Mouse (Mus musculus) myocyte (in vitro differentiated cells): ENCODE measurements at regions not wholly inside any gene's neighbourhood (a gene's known extent, or its start where the extent isn't known, plus 50 kb on each side); places are given as distances from the start of the nearest gene placed in this dataset.

Experiments
- H3K27me3 ChIP-seq: one replicate; pipeline ENCODE4 v1.6.1; 2011; ENCODE audit not compliant: control insufficient read depth, insufficient read depth, insufficient read length
- H3K36me3 ChIP-seq: one replicate; pipeline ENCODE4 v1.6.1; 2011; ENCODE audit not compliant: control insufficient read depth, insufficient read depth
- H3K4me2 ChIP-seq: one replicate; pipeline ENCODE4 v1.6.1; 2011; ENCODE audit warnings: low read depth, control low read depth
- H3K4me3 ChIP-seq: one replicate; pipeline ENCODE4 v1.5.1; 2011; ENCODE audit warnings: mild to moderate bottlenecking, control low read depth, moderate library complexity
- H3K79me2 ChIP-seq: one replicate; pipeline ENCODE4 v1.6.1; 2011; ENCODE audit not compliant: control insufficient read depth, insufficient read depth
- H3ac ChIP-seq: one replicate; pipeline ENCODE4 v1.6.1; 2011; ENCODE audit not compliant: control insufficient read depth, insufficient read length
- CEBPB ChIP-seq: IDR thresholded peaks from 2 replicates; pipeline ENCODE4 v1.6.1; 2011; ENCODE audit warnings: mild to moderate bottlenecking, moderate library complexity; ENCODE audit not compliant: poor library complexity, insufficient read depth, severe bottlenecking
- E2F4 ChIP-seq: IDR thresholded peaks from one replicate; pipeline ENCODE4 v1.6.1; 2011; ENCODE audit warnings: mild to moderate bottlenecking, control low read depth, moderate library complexity; ENCODE audit not compliant: insufficient read depth
- MAX ChIP-seq: IDR thresholded peaks from one replicate; pipeline ENCODE4 v1.6.1; 2011; ENCODE audit warnings: low read depth, mild to moderate bottlenecking, control low read depth
- MYOD1 ChIP-seq, 3 experiments: IDR thresholded peaks; one replicate each; pipeline ENCODE4 v1.6.1; 2011; ENCODE audit warnings: control low read depth in 2 of 3, low read depth in 2 of 3, mild to moderate bottlenecking in 2 of 3, moderate library complexity in 1 of 3; ENCODE audit not compliant: insufficient read length in 2 of 3, control insufficient read depth in 1 of 3
- MYOG ChIP-seq, 3 experiments: IDR thresholded peaks; one replicate each; pipeline ENCODE4 v1.6.1; 2011; ENCODE audit warnings: control low read depth in 2 of 3, low read depth in 2 of 3, mild to moderate bottlenecking in 2 of 3; ENCODE audit not compliant: insufficient read length in 2 of 3, control insufficient read depth in 1 of 3, insufficient read depth in 1 of 3
- POLR2A ChIP-seq: IDR thresholded peaks from one replicate; pipeline ENCODE4 v1.6.1; 2011; ENCODE audit warnings: low read depth, mild to moderate bottlenecking, control low read depth, moderate library complexity; ENCODE audit not compliant: insufficient read length
- POLR2AphosphoS2 ChIP-seq: IDR thresholded peaks from one replicate; pipeline ENCODE4 v1.6.1; 2011; ENCODE audit warnings: low read depth, control low read depth; ENCODE audit not compliant: insufficient read length
- REST ChIP-seq: IDR thresholded peaks from one replicate; pipeline ENCODE4 v1.6.1; 2011; ENCODE audit warnings: mild to moderate bottlenecking, control low read depth, moderate library complexity; ENCODE audit not compliant: insufficient read depth, insufficient read length
- SRF ChIP-seq: IDR thresholded peaks from one replicate; pipeline ENCODE4 v1.6.1; 2011; ENCODE audit warnings: low read depth; ENCODE audit not compliant: control insufficient read depth, insufficient read length
- TCF12 ChIP-seq: IDR thresholded peaks from one replicate; pipeline ENCODE4 v1.6.1; 2011; ENCODE audit warnings: mild to moderate bottlenecking, control low read depth; ENCODE audit not compliant: poor library complexity, insufficient read depth, severe bottlenecking
- TCF3 ChIP-seq: IDR thresholded peaks from one replicate; pipeline ENCODE4 v1.6.1; 2011; ENCODE audit warnings: low read depth, control low read depth; ENCODE audit not compliant: insufficient read length
- USF1 ChIP-seq: IDR thresholded peaks from one replicate; pipeline ENCODE4 v1.6.1; 2011; ENCODE audit warnings: low read depth, mild to moderate bottlenecking, control low read depth, moderate library complexity

DNA sequence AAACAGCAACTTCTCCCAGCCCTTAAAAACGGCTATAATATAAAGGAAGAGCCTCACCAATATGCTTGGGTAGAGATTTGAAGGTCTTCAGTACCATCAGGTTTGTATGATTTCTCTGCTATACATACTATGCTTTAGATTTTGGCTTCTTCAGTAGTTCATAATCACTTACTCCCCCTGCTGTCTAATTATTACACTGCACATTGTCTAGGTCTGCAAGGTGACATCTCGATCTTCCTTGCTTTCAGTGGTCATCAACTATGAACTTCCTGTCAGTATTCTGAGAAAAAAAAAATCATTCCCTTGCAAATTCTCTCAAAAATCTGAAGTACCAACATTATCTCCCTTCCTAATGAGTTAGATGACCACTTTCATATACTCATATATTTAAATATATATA, 225.4 kb upstream of the Galnt5 start:
- Histone ChIP-seq H3K36me3 (no peaks in the 10 kb centered on the region), H3K27me3 (no peaks in the 10 kb centered on the region), H3K4me3 (no peak overlapping the region), H3K4me2 (no peak overlapping the region), H3K79me2 (no peaks in the 10 kb centered on the region), H3ac (no peak overlapping the region)
- TF ChIP-seq E2F4, result no peak
- TF ChIP-seq MAX, result no peak
- TF ChIP-seq CEBPB, result no peak
- no peak for TF ChIP-seq MYOG (IDR thresholded peaks at IDR 0.05; ENCODE audit: control insufficient read depth in 1 of 3, insufficient read depth in 1 of 3, insufficient read length in 2 of 3, low read depth in 2 of 3)
- TF ChIP-seq MYOD1 (IDR thresholded peaks at IDR 0.05; ENCODE audit: control insufficient read depth in 1 of 3, insufficient read length in 2 of 3, low read depth in 2 of 3), result no peak
- TF ChIP-seq POLR2A, result no peak
- TF ChIP-seq SRF, result no peak
- TF ChIP-seq TCF12, result no peak
- no peak for TF ChIP-seq TCF3
- TF ChIP-seq REST, result no peak
- no peak for TF ChIP-seq USF1

DNA sequence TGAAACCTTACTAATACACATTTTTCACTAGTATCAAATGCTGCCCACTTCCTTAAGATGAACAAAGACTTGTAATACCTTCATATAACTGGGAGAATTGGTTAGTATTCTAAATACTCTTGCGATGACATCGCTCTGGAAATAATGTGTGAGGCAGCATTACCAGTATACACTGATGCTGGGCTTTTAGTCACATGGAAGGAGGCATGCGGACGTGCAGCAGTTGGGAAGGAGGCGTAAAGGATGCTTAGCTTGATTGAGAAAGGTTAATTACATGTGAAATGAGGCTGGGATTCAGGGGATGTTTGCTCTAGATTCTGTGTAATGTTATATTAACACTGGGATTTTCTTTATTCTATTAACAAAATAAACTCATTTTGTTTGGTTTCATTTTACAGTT, 221.5 kb upstream of the Galnt5 start:
- no peaks in the 10 kb centered on the region for H3K27me3 ChIP-seq
- no peak overlapping the region for H3ac ChIP-seq
- no peaks in the 10 kb centered on the region for H3K36me3 ChIP-seq
- H3K4me2 ChIP-seq, result no peak overlapping the region
- no peak overlapping the region for H3K4me3 ChIP-seq
- H3K79me2 ChIP-seq, result no peaks in the 10 kb centered on the region
- no peak for TF ChIP-seq POLR2A
- no peak for TF ChIP-seq REST
- TF ChIP-seq POLR2AphosphoS2, result no peak
- no peak for TF ChIP-seq SRF
- TF ChIP-seq MYOG (IDR thresholded peaks at IDR 0.05; ENCODE audit: control insufficient read depth in 1 of 3, insufficient read depth in 1 of 3, insufficient read length in 2 of 3, low read depth in 2 of 3), result no peak
- no peak for TF ChIP-seq MAX
- no peak for TF ChIP-seq TCF3
- no peak for TF ChIP-seq CEBPB
- no peak for TF ChIP-seq E2F4
- no peak for TF ChIP-seq MYOD1 (IDR thresholded peaks at IDR 0.05; ENCODE audit: control insufficient read depth in 1 of 3, insufficient read length in 2 of 3, low read depth in 2 of 3)
- no peak for TF ChIP-seq TCF12
- no peak for TF ChIP-seq USF1

GRCm38 (mm10) chr2:57780836-57781235, 216.8 kb upstream of the Galnt5 start:
- no peak overlapping the region for H3K4me2 ChIP-seq
- no peak for TF ChIP-seq MYOG (IDR thresholded peaks at IDR 0.05; ENCODE audit: control insufficient read depth in 1 of 3, insufficient read depth in 1 of 3, insufficient read length in 2 of 3, low read depth in 2 of 3)
- TF ChIP-seq E2F4, result no peak
- no peak for TF ChIP-seq TCF12
- TF ChIP-seq SRF, result no peak
- TF ChIP-seq REST, result no peak
- TF ChIP-seq POLR2AphosphoS2, result no peak
- no peak for TF ChIP-seq POLR2A
- no peak for TF ChIP-seq USF1
- no peak overlapping the region for H3K4me3 ChIP-seq

DNA sequence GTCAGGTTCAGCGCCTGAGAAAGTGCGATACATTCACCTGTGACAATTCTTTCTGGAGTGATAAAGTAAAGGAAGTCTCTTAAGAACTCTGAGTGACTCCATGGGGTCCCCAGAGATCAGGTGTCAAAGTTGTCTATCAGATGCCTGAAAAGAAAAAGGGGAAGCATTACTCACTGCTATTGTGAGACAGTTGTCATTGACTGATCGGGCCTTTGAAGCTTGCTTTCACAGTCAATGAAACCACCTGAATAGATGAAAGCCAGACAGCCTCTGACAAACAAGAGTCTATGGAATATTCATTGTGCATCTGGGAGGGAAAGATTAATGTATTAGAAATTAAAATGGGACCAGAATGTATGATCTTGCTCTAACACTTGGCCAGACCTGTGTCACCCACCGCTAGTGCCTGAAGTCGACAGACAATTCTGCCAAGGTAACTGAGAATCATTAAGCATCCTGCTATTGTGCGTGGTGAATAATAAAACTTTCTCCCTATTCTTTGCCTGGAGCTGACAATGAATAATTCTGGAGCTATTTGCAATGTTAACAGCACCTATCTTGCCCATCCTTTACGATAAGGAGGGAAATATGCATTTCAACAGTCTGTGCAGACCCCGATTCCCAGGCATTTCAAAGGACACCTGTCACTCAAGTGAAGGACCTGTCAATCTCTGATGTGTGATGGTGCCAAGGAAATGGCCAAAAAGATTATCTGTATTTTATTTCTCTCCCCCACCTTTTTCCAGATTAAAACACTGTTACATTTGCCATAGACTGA, 204.0 kb upstream of the Galnt5 start:
- no peaks in the 10 kb centered on the region for H3K27me3 ChIP-seq
- H3K4me2 ChIP-seq, result no peak overlapping the region
- no peak overlapping the region for H3K4me3 ChIP-seq
- H3ac ChIP-seq, result no peak overlapping the region
- no peaks in the 10 kb centered on the region for H3K36me3 ChIP-seq
- TF ChIP-seq TCF3, result no peak
- no peak for TF ChIP-seq SRF
- no peaks in the 10 kb centered on the region for H3K79me2 ChIP-seq

More at GRCm38 (mm10) chr2:57780836-57781235, 216.8 kb upstream of the Galnt5 start:
- Histone ChIP-seq H3K79me2 (no peaks in the 10 kb centered on the region), H3K36me3 (no peaks in the 10 kb centered on the region), H3K27me3 (no peaks in the 10 kb centered on the region), H3ac (no peak overlapping the region)

GRCm38 (mm10) chr2:57799279-57799678, 198.4 kb upstream of the Galnt5 start:
- Histone ChIP-seq H3K79me2 (no peaks in the 10 kb centered on the region), H3ac (no peak overlapping the region), H3K36me3 (no peaks in the 10 kb centered on the region), H3K4me3 (no peak overlapping the region), H3K27me3 (no peaks in the 10 kb centered on the region), H3K4me2 (no peak overlapping the region)
- TF ChIP-seq TCF12 (no peak), TCF3 (no peak), SRF (no peak), CEBPB (no peak), MAX (no peak), POLR2AphosphoS2 (no peak), USF1 (no peak), POLR2A (no peak), REST (no peak), E2F4 (no peak), MYOD1 (IDR thresholded peaks at IDR 0.05; ENCODE audit: control insufficient read depth in 1 of 3, insufficient read length in 2 of 3, low read depth in 2 of 3) (no peak), MYOG (IDR thresholded peaks at IDR 0.05; ENCODE audit: control insufficient read depth in 1 of 3, insufficient read depth in 1 of 3, insufficient read length in 2 of 3, low read depth in 2 of 3) (no peak)
